Mouse (Mus musculus) left cerebral cortex, adult 2 months (tissue): ENCODE results near the gene Golim4. TPM values are rescaled to one million over a fixed set of nuclear protein-coding genes. Genes with fewer than 3 reads are reported as not detected.

Experiments used
- DNase-seq, 2 experiments: peaks; one replicate each; pipeline ENCODE4 v3.0.0; 2021 to 2022; ENCODE audit warnings: low spot score in 2 of 2, mixed read lengths in 1 of 2; ENCODE audit errors: extremely low spot score in 1 of 2
- H3K27ac ChIP-seq: fragments of 200-600 bp; 2 replicates; pipeline ENCODE4 v1.8.1; 2022
- H3K4me3 ChIP-seq: fragments of 200-600 bp; 2 replicates; pipeline ENCODE4 v1.8.1; 2022
- CTCF ChIP-seq: fragments of 200-600 bp; IDR thresholded peaks from 2 replicates; pipeline ENCODE4 v1.8.1; 2022; ENCODE audit warnings: antibody characterized with exemption, mild to moderate bottlenecking, moderate library complexity
- intact Hi-C: fragments of 180-260 bp; cut with DNase I; formaldehyde crosslinking; loops from one replicate; pipeline ENCODE4 v1.15.1; 2025
- total RNA-seq, 2 experiments: library from RNA; stranded (reverse); gene quantifications; 2 replicates each; pipeline ENCODE4 v1.2.3; 2021

The Golim4 gene
- total RNA-seq, 2 experiments from 2014 or later: 19.4 to 24.4 TPM

DNA sequence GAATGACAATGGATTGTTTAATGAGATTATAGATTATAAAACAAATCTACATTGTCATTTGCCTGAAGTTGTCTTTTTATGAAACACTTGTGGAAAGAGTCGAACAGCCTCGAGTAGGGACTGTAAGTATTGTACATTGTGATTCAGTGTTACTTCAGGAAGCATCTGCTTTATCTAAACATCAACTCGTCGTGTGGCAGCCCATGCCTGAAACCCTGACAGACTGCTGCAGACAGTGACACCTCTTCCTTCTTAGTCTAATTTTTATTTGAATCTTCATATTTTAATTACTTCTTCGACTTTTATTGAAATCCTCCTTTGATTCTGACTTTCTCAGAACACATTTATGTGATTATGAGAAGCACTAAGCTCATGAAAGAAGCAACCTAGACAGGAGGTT is 7.4 kb downstream of the Golim4 start:
- no peak for DNase-seq
- Histone ChIP-seq H3K4me3 (no peak overlapping the region), H3K27ac (no peak overlapping the region)
- no peak for TF ChIP-seq CTCF
- intact Hi-C loops: no loop called here

GRCm38 (mm10) chr3:75948541-75949095 is 8.1 kb downstream of the Golim4 start:
- DNase-seq: no peak
- Histone ChIP-seq H3K27ac (no peak overlapping the region), H3K4me3 (no peak overlapping the region)
- intact Hi-C loops: no loop called here
- TF ChIP-seq CTCF: no peak

DNA sequence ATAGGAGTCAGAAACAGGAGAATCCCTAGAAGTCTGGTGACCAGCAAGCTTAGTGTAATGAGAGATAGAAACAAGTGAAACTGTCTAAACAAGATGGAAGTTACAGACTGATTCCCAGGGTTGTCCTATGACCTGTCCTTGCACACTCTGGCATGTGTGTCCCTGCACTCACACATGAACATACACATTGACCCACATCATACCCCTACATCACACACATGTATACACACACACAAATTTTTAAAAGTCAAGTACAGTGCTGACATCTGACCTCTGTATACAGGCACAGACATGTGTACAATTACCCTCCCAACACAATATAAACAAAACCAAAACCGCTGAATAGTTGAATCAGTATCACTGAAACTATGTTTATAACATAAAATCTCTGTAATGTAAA is 8.7 kb downstream of the Golim4 start:
- no peak overlapping the region for H3K4me3 ChIP-seq
- TF ChIP-seq CTCF: no peak
- DNase-seq: no peak
- intact Hi-C loops: no loop called here
- H3K27ac ChIP-seq: no peak overlapping the region

- intact Hi-C loops: no loop called here
- no peak for TF ChIP-seq CTCF
- DNase-seq: peak in 1 of 2 experiments; percentile 15
- Histone ChIP-seq H3K4me3 (no peak overlapping the region), H3K27ac (no peak overlapping the region)
Measured at GRCm38 (mm10) chr3:75942303-75943060, 14.3 kb downstream of the Golim4 start.

- no peak for TF ChIP-seq CTCF
- DNase-seq: no peak
- intact Hi-C loops: no loop called here
- Histone ChIP-seq H3K27ac (no peak overlapping the region), H3K4me3 (no peak overlapping the region)
Measured at GRCm38 (mm10) chr3:75941864-75942263, 14.9 kb downstream of the Golim4 start.

GRCm38 (mm10) chr3:75936152-75936551 is 20.6 kb downstream of the Golim4 start:
- DNase-seq: no peak
- no peak for TF ChIP-seq CTCF
- no peak overlapping the region for H3K27ac ChIP-seq
- intact Hi-C loops: no loop called here
- H3K4me3 ChIP-seq: no peak overlapping the region

- H3K27ac ChIP-seq: no peak overlapping the region
- no peak for DNase-seq
- no peak for TF ChIP-seq CTCF
- intact Hi-C loops: no loop called here
- no peak overlapping the region for H3K4me3 ChIP-seq
Measured at GRCm38 (mm10) chr3:75930659-75931225, 26.0 kb downstream of the Golim4 start.

DNA sequence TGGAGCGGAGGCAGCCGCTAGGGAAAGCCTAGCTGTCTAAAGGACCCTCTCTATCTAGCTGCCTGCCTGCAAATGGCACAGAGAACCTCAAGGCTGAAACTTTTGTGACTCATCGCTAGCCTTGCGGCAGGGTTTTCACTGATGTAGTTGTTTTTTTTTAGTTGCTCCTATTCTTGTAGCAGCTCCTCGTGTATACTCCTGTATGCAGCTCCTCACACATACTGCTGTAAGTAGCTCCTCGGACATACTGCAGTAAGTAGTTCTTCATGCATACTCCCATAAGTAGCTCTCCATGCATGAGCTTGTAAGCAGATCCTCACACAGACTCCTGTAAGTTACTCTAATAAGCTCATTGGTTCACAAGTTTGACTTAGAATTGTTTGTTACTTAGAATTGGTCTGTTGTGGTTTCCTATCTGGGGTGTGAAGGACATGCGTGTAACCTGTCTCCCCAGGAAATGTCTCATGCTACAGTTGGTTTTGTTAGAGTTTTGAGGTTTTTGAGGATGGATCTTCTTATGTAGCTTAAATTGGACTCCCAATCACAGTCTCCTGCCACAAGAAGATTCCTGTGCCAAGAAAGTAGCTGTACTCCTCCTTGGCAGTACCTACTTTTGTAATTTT is 26.7 kb downstream of the Golim4 start:
- H3K27ac ChIP-seq: no peak overlapping the region
- no peak for DNase-seq
- TF ChIP-seq CTCF: no peak
- H3K4me3 ChIP-seq: no peak overlapping the region
- intact Hi-C loops: no loop called here

DNA sequence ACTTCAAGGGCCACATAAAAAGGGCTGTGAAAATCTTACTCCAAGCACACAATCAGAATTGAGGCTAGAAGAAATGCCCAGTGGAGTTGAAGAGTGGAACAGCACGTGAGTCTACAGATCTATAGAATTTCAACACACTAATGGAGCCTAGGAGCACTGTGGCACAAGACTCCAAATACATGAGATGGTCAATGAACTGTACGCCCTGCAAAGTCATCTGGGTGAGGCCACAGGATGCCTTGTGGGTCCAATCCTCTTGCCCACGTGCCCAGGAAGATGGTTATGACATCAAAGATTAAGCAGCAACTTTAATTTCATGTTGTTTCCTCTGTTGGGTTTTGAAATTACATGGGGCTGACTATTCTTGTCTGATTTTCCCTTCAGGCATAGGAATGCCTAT is 30.4 kb downstream of the Golim4 start:
- TF ChIP-seq CTCF: no peak
- no peak for DNase-seq
- H3K27ac ChIP-seq: no peak overlapping the region
- no peak overlapping the region for H3K4me3 ChIP-seq
- intact Hi-C loops: no loop called here

DNA sequence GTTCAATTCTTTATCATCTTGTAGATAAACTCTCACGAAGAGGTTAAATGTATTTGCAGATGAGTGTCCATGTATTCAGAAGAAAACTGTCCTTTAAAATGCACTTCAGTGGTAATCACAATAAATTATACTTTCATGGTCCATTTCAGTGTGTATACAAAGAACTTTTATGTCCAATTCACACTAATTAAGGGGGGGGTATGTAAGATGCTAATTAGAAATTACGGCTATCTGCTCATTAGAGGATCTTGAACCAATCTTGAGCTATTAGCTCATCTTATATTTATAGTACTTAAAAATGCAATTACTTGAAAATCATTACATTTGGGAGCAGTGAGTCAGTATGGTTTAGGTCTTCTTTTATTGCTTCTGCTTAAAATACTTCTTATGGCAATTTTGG is 31.6 kb downstream of the Golim4 start:
- DNase-seq: no peak
- Histone ChIP-seq H3K4me3 (no peak overlapping the region), H3K27ac (no peak overlapping the region)
- TF ChIP-seq CTCF: no peak
- intact Hi-C loops: no loop called here

- intact Hi-C loops: no loop called here
- no peak for TF ChIP-seq CTCF
- no peak overlapping the region for H3K27ac ChIP-seq
- no peak overlapping the region for H3K4me3 ChIP-seq
- no peak for DNase-seq
Measured at GRCm38 (mm10) chr3:75917770-75918503, 38.8 kb downstream of the Golim4 start.

GRCm38 (mm10) chr3:75912786-75913185 is 44.0 kb downstream of the Golim4 start:
- DNase-seq: no peak
- no peak overlapping the region for H3K27ac ChIP-seq
- no peak for TF ChIP-seq CTCF
- intact Hi-C loops: no loop called here
- no peak overlapping the region for H3K4me3 ChIP-seq
